Mouse (Mus musculus) left cerebral cortex, adult 8-10 months (tissue): ENCODE measurements around the gene Gigyf1. TPM values are rescaled to one million over a fixed set of nuclear protein-coding genes. Genes with fewer than 3 reads are reported as not detected.

Experiments used
- DNase-seq, 2 experiments: peaks; one replicate each; pipeline ENCODE4 v3.0.0; 2022; ENCODE audit warnings: low spot score in 2 of 2
- microRNA-seq, 2 experiments: library from miRNA; unstranded; fragments of <30 nt; microRNA quantifications; one replicate each; pipeline ENCODE4 v1.2.0; 2022
- total RNA-seq, 4 experiments: library from RNA; stranded (reverse); gene quantifications; 2 replicates each; pipeline ENCODE4 v1.2.4; 2022

Gigyf1 gene
- total RNA-seq, 4 experiments from 2014 or later: 62.1 to 65.2 (median 63.5) TPM

DNA sequence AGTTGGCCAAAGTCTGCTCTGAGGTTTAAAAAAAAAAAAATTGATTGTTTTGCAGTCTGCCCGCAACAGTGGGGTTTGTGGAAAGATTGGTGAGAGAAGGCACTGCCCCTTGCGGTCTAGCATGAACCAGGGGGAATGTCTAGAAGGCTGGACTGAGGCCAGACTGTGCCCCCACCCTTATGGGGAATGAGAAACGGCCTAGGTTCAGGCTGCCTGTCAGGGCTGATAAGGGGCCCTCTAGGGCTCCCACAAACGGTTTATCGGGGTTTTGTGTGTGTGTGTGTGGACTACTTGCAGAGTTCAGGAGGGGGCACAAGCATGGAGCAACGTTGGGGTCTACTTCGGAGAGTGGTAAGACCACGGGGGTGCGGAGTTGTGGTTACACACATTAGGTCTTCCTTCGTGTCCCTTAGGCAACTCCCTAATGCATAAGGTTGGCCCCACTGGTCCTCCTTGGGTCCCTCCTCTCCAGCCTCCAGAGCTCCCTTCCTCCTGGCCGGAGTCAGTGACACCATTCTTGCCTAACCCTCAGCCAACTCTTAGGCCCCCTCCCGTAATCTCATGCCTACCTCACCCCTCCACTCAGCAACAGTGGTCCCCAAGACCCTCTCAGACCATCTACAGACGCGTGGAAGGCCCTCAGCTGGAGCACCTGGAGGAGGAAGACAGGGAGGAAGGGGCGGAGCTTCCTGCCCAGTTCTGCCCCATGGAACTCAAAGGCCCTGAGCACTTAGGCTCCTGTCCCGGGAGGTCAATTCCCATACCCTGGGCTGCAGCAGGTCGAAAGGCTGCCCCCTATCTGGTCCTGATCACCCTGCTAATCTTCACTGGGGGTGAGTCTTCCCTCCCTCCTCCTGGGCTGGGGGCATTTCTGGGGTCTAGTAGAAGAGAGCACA lies 52.6 kb downstream of the Gigyf1 start:
- DNase-seq: no peak

DNA sequence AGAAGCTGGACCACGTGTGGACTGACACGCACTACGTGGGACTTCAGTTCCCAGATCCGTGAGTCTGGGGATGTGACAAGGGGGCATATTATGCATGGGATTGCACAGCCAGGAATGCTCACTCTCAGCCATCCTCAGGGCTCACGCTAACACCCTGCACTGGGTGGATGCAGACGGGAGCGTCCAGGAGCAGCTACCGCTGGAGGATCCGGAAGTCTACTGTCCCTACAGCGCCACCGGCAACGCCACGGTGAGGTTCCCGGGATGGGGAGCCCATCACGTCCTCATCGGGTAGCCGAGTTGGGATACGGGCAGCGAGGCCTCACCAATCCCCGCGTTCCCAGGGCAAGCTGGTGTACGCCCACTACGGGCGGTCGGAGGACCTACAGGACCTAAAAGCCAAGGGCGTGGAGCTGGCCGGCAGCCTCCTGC lies 56.1 kb downstream of the Gigyf1 start:
- DNase-seq: peak; percentile 33 to 54

Small RNAs within 50 kb of the gene (microRNA-seq; reads per million reads assigned to microRNA genes)
- gene Mir6418: 1.1 to 2.4 reads per million in 2 experiments

Other genes with a start within 250 kb of the Gigyf1 start
- gene Ache, start 231.0 kb upstream of the Gigyf1 start, total RNA-seq: 10 to 100 TPM; 67.5 to 73.8 (median 70.9) TPM
- gene Ufsp1, start 223.9 kb upstream of the Gigyf1 start, total RNA-seq: 10 to 100 TPM; 14.0 to 16.8 (median 16.1) TPM
- gene Srrt, start 210.9 kb upstream of the Gigyf1 start, total RNA-seq: 100 to 1,000 TPM; 164 to 219 (median 188) TPM
- 1 to 10 TPM; 3.9 to 7.6 (median 5.1) TPM for gene Trip6, start 204.1 kb upstream of the Gigyf1 start, total RNA-seq
- 10 to 100 TPM; 24.4 to 28.0 (median 26.5) TPM for gene Slc12a9, start 185.0 kb upstream of the Gigyf1 start, total RNA-seq
- gene Ephb4, start 168.4 kb upstream of the Gigyf1 start, total RNA-seq: 1 to 10 TPM; 4.4 to 7.2 (median 5.2) TPM
- under 1 TPM; 0.20 to 0.53 (median 0.29) TPM for gene Zan, start 41.5 kb upstream of the Gigyf1 start, total RNA-seq
- 10 to 100 TPM; 32.3 to 34.8 (median 32.8) TPM for gene Pop7, start 16.0 kb upstream of the Gigyf1 start, total RNA-seq
- gene Epo, start 14.7 kb downstream of the Gigyf1 start, total RNA-seq: not detected
- gene Gnb2, start 15.0 kb downstream of the Gigyf1 start, total RNA-seq: 100 to 1,000 TPM; 654 to 672 (median 660) TPM
- 100 to 1,000 TPM; 111 to 119 (median 113) TPM for gene Actl6b, start 35.0 kb downstream of the Gigyf1 start, total RNA-seq
- gene Tfr2, start 51.3 kb downstream of the Gigyf1 start, total RNA-seq: 10 to 100 TPM; 10.7 to 16.2 (median 12.7) TPM
- 10 to 100 TPM; 18.6 to 29.9 (median 21.4) TPM for gene Mospd3, start 82.5 kb downstream of the Gigyf1 start, total RNA-seq
- gene Pcolce, start 95.2 kb downstream of the Gigyf1 start, total RNA-seq: 10 to 100 TPM; 12.8 to 14.6 (median 13.8) TPM
- gene Fbxo24, start 110.5 kb downstream of the Gigyf1 start, total RNA-seq: under 1 TPM; 0.16 to 0.28 (median 0.20) TPM
- gene Lrch4, start 110.6 kb downstream of the Gigyf1 start, total RNA-seq: 10 to 100 TPM in 3 of 4 experiments, 1 to 10 TPM in 1; 9.5 to 18.0 (median 16.0) TPM
- 10 to 100 TPM in 1 of 4 experiments, 1 to 10 TPM in 3; 5.6 to 11.5 (median 8.8) TPM for gene Gm20605, start 110.6 kb downstream of the Gigyf1 start, total RNA-seq
- 1 to 10 TPM in 3 of 4 experiments, under 1 TPM in 1; 0.91 to 5.9 (median 3.5) TPM for gene Sap25, start 122.8 kb downstream of the Gigyf1 start, total RNA-seq
- gene Irs3, start 127.2 kb downstream of the Gigyf1 start, total RNA-seq: under 1 TPM in 2 of 4 experiments, not detected in 2; 0.18 to 0.26 TPM
- 10 to 100 TPM; 50.0 to 54.8 (median 51.4) TPM for gene Agfg2, start 166.2 kb downstream of the Gigyf1 start, total RNA-seq
- gene Nyap1, start 223.1 kb downstream of the Gigyf1 start, total RNA-seq: 10 to 100 TPM; 76.3 to 78.9 (median 77.7) TPM
- gene Tsc22d4, start 227.2 kb downstream of the Gigyf1 start, total RNA-seq: 100 to 1,000 TPM; 149 to 216 (median 162) TPM